Mouse (Mus musculus): ENCODE measurements around the gene Nxf1.
"Not testable (repeated sequence)": the region's sequence is repeated elsewhere in the genome, so short reads cannot be mapped to it uniquely, and the experiment has no call there.

Nxf1 gene

DNA sequence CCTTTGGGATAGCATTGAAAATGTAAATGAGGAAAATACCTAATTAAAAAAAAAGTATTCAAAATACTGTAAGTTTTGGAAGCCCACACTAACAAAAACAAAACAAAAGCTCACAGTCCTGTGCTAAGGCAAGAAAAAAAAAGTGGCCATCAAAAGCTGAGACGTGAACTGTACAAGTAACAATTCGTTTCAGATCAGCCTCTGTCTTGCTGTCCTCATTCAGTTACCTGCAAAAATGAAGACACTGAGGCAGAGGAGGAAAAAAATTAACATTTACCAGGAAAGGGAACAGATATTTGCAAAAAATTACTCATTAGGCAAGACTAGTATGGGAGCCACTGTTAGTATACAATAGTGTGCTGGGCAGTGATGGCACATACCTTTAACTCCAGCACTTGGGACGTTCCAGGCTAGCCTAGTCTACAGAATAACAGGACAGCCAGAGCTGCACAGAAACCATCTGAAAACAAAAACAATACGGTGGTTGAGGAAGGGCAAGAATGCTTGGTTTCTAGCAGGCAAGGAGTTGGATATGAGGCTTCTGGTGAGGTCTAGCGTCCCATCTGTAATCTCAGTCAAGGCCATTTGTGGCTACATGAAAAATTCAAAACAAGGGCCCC is 29.3 kb upstream of the Nxf1 start:
- Histone ChIP-seq H3K4me3 (replicated peaks; ENCODE audit: low read length) (no peak overlapping the region), H3K9me3 (ENCODE audit: low read length) (peaks cover 3% of the 10 kb centered on the region), H3K27me3 (ENCODE audit: insufficient read depth, low read length) (no peaks in the 10 kb centered on the region), H3K36me3 (ENCODE audit: insufficient read depth, low read length) (peaks cover 36% of the 10 kb centered on the region), H3K4me1 (replicated peaks; ENCODE audit: low read depth, low read length) (peaks cover 12% of the 10 kb centered on the region; the same call in 1 of the 2 replicates)
- no peak for TF ChIP-seq CTCF (conservative IDR thresholded peaks at IDR 0.05; ENCODE audit: low read length)
- TF ChIP-seq POU5F1 (IDR thresholded peaks at IDR 0.05; ENCODE audit: borderline replicate concordance, low read length): no peak
- no peak for TF ChIP-seq NANOG (IDR thresholded peaks at IDR 0.05; ENCODE audit: borderline replicate concordance, low read length)

DNA sequence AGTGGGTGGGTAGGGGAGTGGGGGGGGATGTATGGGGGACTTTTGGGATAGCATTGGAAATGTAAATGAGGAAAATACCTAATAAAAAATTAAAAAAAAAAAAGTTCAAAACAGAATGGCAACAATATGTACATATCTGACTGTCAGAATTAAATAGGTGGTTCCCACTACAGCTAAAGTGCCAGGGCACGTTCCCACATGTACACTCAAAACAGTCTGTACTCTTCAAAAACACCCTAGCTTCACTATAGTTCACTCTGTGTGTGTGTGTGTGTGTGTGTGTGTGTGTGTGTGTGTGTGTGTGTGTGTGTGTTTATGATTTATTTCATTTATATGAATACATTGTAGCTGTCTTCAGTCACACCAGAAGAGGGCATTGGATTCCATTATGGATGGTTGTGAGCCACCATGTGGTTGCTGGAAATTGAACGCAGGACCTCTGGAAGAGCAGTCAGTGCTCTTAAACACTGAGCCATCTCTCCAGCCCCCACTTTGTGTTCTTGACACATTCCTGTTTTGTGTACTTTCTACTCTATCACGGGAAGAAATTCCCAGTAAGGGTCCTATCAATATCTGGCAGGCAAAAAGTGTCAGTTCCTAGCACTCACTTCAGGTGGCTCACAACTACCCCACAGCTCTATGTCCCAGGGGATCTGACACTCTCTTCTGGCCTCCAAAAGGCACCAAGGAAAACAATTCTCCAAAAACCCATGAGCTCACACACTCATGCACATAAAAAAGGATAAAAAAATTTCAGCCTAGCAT is 28.4 kb upstream of the Nxf1 start:
- not testable (repeated sequence) for H3K27me3 ChIP-seq (ENCODE audit: insufficient read depth, low read length); H3K4me3 ChIP-seq (replicated peaks; ENCODE audit: low read length); H3K9me3 ChIP-seq (ENCODE audit: low read length)
- Histone ChIP-seq H3K4me1 (replicated peaks; ENCODE audit: low read depth, low read length) (peaks cover 12% of the 10 kb centered on the region; the same call in 1 of the 2 replicates), H3K36me3 (ENCODE audit: insufficient read depth, low read length) (peaks cover 36% of the 10 kb centered on the region)

DNA sequence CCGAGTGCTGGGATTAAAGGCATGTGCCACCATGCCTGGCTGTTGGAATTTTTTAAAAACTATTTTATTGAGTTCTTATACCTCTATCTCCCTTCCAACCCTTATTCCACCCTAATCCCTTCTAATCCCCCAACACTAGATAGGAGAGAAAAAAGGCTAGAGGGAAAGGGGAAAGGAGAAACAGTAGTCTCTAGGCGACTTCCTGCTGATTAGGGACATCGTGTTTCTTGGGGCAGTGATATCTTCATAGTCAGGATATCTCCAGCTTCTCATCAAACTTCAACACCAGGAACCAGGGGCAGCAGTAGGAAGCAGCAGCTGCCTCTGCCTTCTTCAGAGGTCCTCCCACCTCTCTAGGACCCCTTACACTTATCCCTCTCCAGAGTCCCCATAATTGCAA is 22.5 kb upstream of the Nxf1 start:
- no peaks in the 10 kb centered on the region for H3K27me3 ChIP-seq (ENCODE audit: insufficient read depth, low read length)
- peaks cover 40% of the 10 kb centered on the region for H3K4me1 ChIP-seq (replicated peaks; ENCODE audit: low read depth, low read length)
- TF ChIP-seq POU5F1 (IDR thresholded peaks at IDR 0.05; ENCODE audit: borderline replicate concordance, low read length) (no peak), CTCF (conservative IDR thresholded peaks at IDR 0.05; ENCODE audit: low read length) (no peak), NANOG (IDR thresholded peaks at IDR 0.05; ENCODE audit: borderline replicate concordance, low read length) (no peak)
- no peak overlapping the region for H3K4me3 ChIP-seq (replicated peaks; ENCODE audit: low read length)
- peaks cover 9% of the 10 kb centered on the region for H3K9me3 ChIP-seq (ENCODE audit: low read length)
- H3K36me3 ChIP-seq (ENCODE audit: insufficient read depth, low read length): peaks cover 27% of the 10 kb centered on the region

DNA sequence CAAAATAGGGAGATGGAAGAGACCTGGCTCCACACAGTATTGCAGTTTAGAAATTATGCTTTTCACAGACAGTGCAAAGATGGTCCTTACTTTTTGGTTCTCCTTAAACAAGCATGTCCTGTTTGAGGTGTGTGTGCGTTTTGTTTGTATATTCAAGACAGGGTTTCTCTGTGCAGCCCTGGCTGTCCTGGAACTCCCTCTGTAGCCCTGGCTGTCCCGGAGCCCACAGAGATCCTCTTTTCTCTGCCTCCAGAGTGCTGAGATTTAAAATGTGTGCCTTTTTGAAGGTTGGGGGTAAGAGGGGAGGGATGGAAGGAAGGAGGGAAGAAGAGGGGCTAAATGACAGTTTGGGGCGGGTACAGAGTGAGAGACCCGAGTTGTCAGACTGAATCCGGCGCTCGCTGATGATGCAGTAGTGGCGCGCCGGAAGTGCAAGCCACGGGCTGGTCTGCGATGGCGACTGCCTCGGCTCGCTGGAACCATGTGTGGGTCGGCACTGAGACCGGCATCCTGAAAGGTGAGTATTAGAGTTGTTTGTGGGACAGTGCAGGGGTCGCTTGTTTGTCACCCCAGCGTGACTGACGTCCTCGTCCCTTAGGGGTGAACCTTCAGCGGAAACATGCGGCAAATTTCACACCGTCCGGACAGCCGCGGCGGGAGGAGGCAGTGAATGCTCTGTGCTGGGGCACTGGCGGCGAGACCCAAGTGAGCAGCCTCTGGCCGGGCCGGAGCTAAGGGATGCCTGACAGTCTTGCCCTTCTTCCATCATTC is 21.3 kb upstream of the Nxf1 start, which contains the start of gene Wdr74:
Gene Wdr74 (plus strand): TSS at position 439 of the 771 bp plus-strand sequence.
- TF ChIP-seq NANOG (IDR thresholded peaks at IDR 0.05; ENCODE audit: borderline replicate concordance, low read length) (no peak), POU5F1 (IDR thresholded peaks at IDR 0.05; ENCODE audit: borderline replicate concordance, low read length) (no peak), CTCF (conservative IDR thresholded peaks at IDR 0.05; ENCODE audit: low read length) (no peak)

DNA sequence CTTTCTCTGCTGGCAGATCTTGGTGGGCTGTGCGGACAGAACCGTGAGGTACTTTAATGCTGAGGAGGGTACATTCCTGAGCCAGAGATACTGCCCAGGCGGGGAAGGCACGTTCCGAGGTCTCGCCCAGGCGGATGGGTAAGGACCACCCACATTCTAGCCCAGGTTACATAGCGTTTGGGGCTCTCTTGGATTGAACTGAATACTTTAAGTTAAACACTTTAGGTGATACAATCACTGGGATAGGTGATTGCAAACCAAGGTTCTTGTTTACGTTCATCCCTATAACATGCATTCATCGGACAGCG is 20.8 kb upstream of the Nxf1 start:
- Histone ChIP-seq H3K9me3 (ENCODE audit: low read length) (peaks cover 9% of the 10 kb centered on the region), H3K4me3 (replicated peaks; ENCODE audit: low read length) (peak overlapping the region; percentile 100), H3K36me3 (ENCODE audit: insufficient read depth, low read length) (peaks cover 44% of the 10 kb centered on the region), H3K4me1 (replicated peaks; ENCODE audit: low read depth, low read length) (peaks cover 53% of the 10 kb centered on the region), H3K27me3 (ENCODE audit: insufficient read depth, low read length) (no peaks in the 10 kb centered on the region)
- TF ChIP-seq POU5F1 (IDR thresholded peaks at IDR 0.05; ENCODE audit: borderline replicate concordance, low read length): no peak
- no peak for TF ChIP-seq CTCF (conservative IDR thresholded peaks at IDR 0.05; ENCODE audit: low read length)
- no peak for TF ChIP-seq NANOG (IDR thresholded peaks at IDR 0.05; ENCODE audit: borderline replicate concordance, low read length)

More for the DNA sequence above, 21.3 kb upstream of the Nxf1 start, which contains the start of gene Wdr74:
- H3K36me3 ChIP-seq (ENCODE audit: insufficient read depth, low read length): peaks cover 39% of the 10 kb centered on the region
- peak within 1 kb of the TSS; percentile 100 for H3K4me3 ChIP-seq (replicated peaks; ENCODE audit: low read length)
- peaks cover 9% of the 10 kb centered on the region for H3K9me3 ChIP-seq (ENCODE audit: low read length)
- no peaks in the 10 kb centered on the region for H3K27me3 ChIP-seq (ENCODE audit: insufficient read depth, low read length)
- peaks cover 49% of the 10 kb centered on the region for H3K4me1 ChIP-seq (replicated peaks; ENCODE audit: low read depth, low read length)

DNA sequence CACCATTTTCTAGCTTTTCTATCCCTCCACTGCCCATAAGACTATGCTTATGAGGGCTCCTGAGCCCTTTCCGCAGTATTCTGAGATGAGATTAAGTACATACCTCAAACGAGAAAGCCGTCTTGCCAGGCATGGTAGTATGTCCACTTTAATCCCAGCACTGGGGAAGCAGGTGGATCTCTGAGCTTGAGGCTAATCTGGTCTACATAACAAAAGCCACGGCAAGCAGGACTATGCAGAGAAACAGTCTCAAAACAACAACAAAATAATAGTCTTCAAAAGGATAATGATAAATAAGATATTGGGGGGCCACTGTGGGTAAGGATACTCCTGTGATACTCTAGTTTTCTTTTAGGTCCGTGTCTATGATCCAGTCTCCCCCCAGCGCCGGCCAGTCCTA is 18.0 kb upstream of the Nxf1 start:
- H3K4me1 ChIP-seq (replicated peaks; ENCODE audit: low read depth, low read length): peaks cover 67% of the 10 kb centered on the region
- no peaks in the 10 kb centered on the region for H3K9me3 ChIP-seq (ENCODE audit: low read length)
- H3K36me3 ChIP-seq (ENCODE audit: insufficient read depth, low read length): peaks cover 56% of the 10 kb centered on the region
- no peaks in the 10 kb centered on the region for H3K27me3 ChIP-seq (ENCODE audit: insufficient read depth, low read length)
- TF ChIP-seq NANOG (IDR thresholded peaks at IDR 0.05; ENCODE audit: borderline replicate concordance, low read length) (no peak), POU5F1 (IDR thresholded peaks at IDR 0.05; ENCODE audit: borderline replicate concordance, low read length) (no peak), CTCF (conservative IDR thresholded peaks at IDR 0.05; ENCODE audit: low read length) (no peak)
- no peak overlapping the region for H3K4me3 ChIP-seq (replicated peaks; ENCODE audit: low read length)

DNA sequence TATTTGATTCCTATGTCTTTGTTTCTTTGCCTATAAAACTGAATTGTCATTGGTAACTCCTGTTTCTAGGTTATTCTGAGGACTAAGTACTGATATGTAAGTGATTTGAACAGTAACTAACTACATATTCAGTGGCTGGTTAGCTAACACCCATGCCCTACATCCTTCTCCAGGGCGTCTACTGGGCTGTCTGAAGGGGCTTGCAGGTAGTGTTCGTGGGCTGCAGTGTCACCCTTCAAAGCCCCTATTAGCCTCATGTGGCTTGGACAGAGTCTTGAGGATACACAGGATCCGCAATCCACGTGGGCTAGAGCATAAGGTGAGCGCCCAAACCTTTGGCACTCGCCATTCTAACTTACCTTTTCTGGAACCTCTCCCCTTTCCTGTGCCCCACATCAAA is 17.2 kb upstream of the Nxf1 start:
- Histone ChIP-seq H3K27me3 (ENCODE audit: insufficient read depth, low read length) (no peaks in the 10 kb centered on the region), H3K4me1 (replicated peaks; ENCODE audit: low read depth, low read length) (peaks cover 67% of the 10 kb centered on the region), H3K9me3 (ENCODE audit: low read length) (no peaks in the 10 kb centered on the region), H3K36me3 (ENCODE audit: insufficient read depth, low read length) (peaks cover 63% of the 10 kb centered on the region), H3K4me3 (replicated peaks; ENCODE audit: low read length) (peak overlapping the region; percentile 93; the same call in 1 of the 2 replicates)
- TF ChIP-seq CTCF (conservative IDR thresholded peaks at IDR 0.05; ENCODE audit: low read length): no peak
- no peak for TF ChIP-seq POU5F1 (IDR thresholded peaks at IDR 0.05; ENCODE audit: borderline replicate concordance, low read length)
- TF ChIP-seq NANOG (IDR thresholded peaks at IDR 0.05; ENCODE audit: borderline replicate concordance, low read length): no peak

DNA sequence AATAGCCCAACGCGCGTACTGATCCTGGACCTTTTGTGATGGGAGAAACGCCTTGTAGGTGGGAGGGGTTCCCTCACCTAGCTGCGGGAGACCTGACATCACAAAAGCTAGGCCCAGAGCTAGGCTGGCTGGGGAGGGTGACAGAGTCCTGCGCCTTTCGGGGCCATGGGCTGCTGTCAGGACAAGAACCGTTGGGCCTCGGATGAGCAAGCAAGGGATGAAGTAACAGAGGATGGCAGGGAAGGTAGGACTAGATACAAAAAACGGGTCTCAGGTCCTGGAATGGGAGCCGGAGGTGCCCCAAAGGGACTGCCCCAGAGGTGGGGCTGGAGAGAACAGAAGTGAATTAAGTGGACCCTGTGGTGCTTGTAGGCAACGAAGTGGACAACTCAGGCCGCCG is 16.3 kb upstream of the Nxf1 start, which contains the start of gene 1700092M07Rik:
Gene 1700092M07Rik (plus strand): TSS at position 116 of the 400 bp plus-strand sequence.
- no peaks in the 10 kb centered on the region for H3K9me3 ChIP-seq (ENCODE audit: low read length)
- TF ChIP-seq CTCF (conservative IDR thresholded peaks at IDR 0.05; ENCODE audit: low read length) (no peak), POU5F1 (IDR thresholded peaks at IDR 0.05; ENCODE audit: borderline replicate concordance, low read length) (no peak), NANOG (IDR thresholded peaks at IDR 0.05; ENCODE audit: borderline replicate concordance, low read length) (no peak)
- H3K27me3 ChIP-seq (ENCODE audit: insufficient read depth, low read length): no peaks in the 10 kb centered on the region
- H3K4me3 ChIP-seq (replicated peaks; ENCODE audit: low read length): peak within 1 kb of the TSS; percentile 93
- peaks cover 72% of the 10 kb centered on the region for H3K36me3 ChIP-seq (ENCODE audit: insufficient read depth, low read length)
- peaks cover 59% of the 10 kb centered on the region for H3K4me1 ChIP-seq (replicated peaks; ENCODE audit: low read depth, low read length)
